In genomic region chr5:128976266-128976665, GRCm38 (mm10) we compare ENCODE assay signal across 8 mouse cellular contexts. TPM values are rescaled to one million over a fixed set of nuclear protein-coding genes. Genes with fewer than 3 reads are reported as not detected.
DNase-seq lines count a peak whose midpoint lies in the region; ATAC-seq lines count a peak whose summit lies in the region.

No protein-coding gene starts in this region.

- no peaks in the 10 kb centered on the region for H3K36me3 ChIP-seq in heart, embryonic 10.5 days

- 30% methylated on average over 4 of the region's 4 CpGs for WGBS in heart, embryonic 10.5 days

- peak; percentile 11 to 21 for DNase-seq in heart, postnatal 10 days
- DNase-seq in heart, embryonic 10.5 days (ENCODE audit: low spot score) = no peak
- DNase-seq in 416B (ENCODE audit: low read depth) (peak; percentile 53), adipocyte (ENCODE audit: low spot score) (peak; percentile 54)
- peak; percentile 58 to 59 for DNase-seq in kidney, adult 8-10 months
- no peak for DNase-seq in layer of hippocampus, adult 8-10 months (ENCODE audit: low spot score in 2 of 2)

- H3K9me3 ChIP-seq in heart, embryonic 10.5 days = no peaks in the 10 kb centered on the region

- H3K27ac ChIP-seq in heart, embryonic 10.5 days = no peak overlapping the region

- intact Hi-C loops in heart, postnatal 10 days (cut with DNase I) = no loop called here

- H3K4me3 ChIP-seq in heart, embryonic 10.5 days = no peak overlapping the region

- no peaks in the 10 kb centered on the region for H3K4me1 ChIP-seq in heart, embryonic 10.5 days

- peak; percentile 73 for ATAC-seq in megakaryocyte-erythroid progenitor cell, adult 5-6 weeks (replicated peaks; ENCODE audit: low FRiP score, low TSS enrichment, poor library complexity, severe bottlenecking)
- no peak for ATAC-seq in inflammation-experienced regulatory T-cells, adult 6 months

- no peaks in the 10 kb centered on the region for H3K27me3 ChIP-seq in heart, embryonic 10.5 days (ENCODE audit: insufficient read depth, poor library complexity, severe bottlenecking)

RNA-seq across cellular contexts. Expression of gene Rimbp2, which starts 23.0 kb away (rescaled TPM):
- under 1 TPM in 1 of 2 experiments, not detected in 1; 0.07 TPM for total RNA-seq in heart, postnatal 10 days (2021)
- polyA plus RNA-seq in heart, embryonic 10.5 days (2016; fragmentation: Nextera tagmentation; extraction: Ambion mirVana) = 0.20 and 0.55 TPM in 2 replicates
- not detected in 2 replicates for total RNA-seq in megakaryocyte-erythroid progenitor cell, adult 5-6 weeks (2014; fragmentation: Nextera tagmentation)
- total RNA-seq in megakaryocyte-erythroid progenitor cell, adult 5-6 weeks (2017) = not detected in 2 replicates
- not detected for polyA plus RNA-seq in inflammation-experienced regulatory T-cells, adult 6 months (2017; shearing (Covaris generic))
- 100 to 1,000 TPM; 109 to 137 (median 123) TPM for total RNA-seq in layer of hippocampus, adult 8-10 months (2022)

RNA-seq across cellular contexts. Expression of gene Stx2, which starts 32.1 kb away (rescaled TPM):
- total RNA-seq in heart, postnatal 10 days (2021) = 10 to 100 TPM; 20.0 to 23.2 TPM
- 19.8 and 23.9 TPM in 2 replicates for polyA plus RNA-seq in heart, embryonic 10.5 days (2016; fragmentation: Nextera tagmentation; extraction: Ambion mirVana)
- total RNA-seq in megakaryocyte-erythroid progenitor cell, adult 5-6 weeks (2014; fragmentation: Nextera tagmentation) = 126 and 134 TPM in 2 replicates
- total RNA-seq in megakaryocyte-erythroid progenitor cell, adult 5-6 weeks (2017) = 101 and 146 TPM in 2 replicates
- 1 to 10 TPM; 1.1 to 2.3 (median 1.9) TPM for polyA plus RNA-seq in inflammation-experienced regulatory T-cells, adult 6 months (2017; shearing (Covaris generic))
- total RNA-seq in layer of hippocampus, adult 8-10 months (2022) = 10 to 100 TPM; 28.6 to 39.2 (median 33.4) TPM

RNA-seq across cellular contexts. Expression of gene Ran, which starts 43.6 kb away (rescaled TPM):
- total RNA-seq in heart, postnatal 10 days (2021) = 100 to 1,000 TPM; 121 TPM
- polyA plus RNA-seq in heart, embryonic 10.5 days (2016; fragmentation: Nextera tagmentation; extraction: Ambion mirVana) = 581 and 755 TPM in 2 replicates
- total RNA-seq in megakaryocyte-erythroid progenitor cell, adult 5-6 weeks (2014; fragmentation: Nextera tagmentation) = 542 and 563 TPM in 2 replicates
- total RNA-seq in megakaryocyte-erythroid progenitor cell, adult 5-6 weeks (2017) = 903 and 978 TPM in 2 replicates
- polyA plus RNA-seq in inflammation-experienced regulatory T-cells, adult 6 months (2017; shearing (Covaris generic)) = 100 to 1,000 TPM; 221 to 494 (median 253) TPM
- 100 to 1,000 TPM; 159 to 183 (median 167) TPM for total RNA-seq in layer of hippocampus, adult 8-10 months (2022)

Comparison
In these comparisons a context has a peak if more than half of its experiments do, and no peak if none do; other contexts are left out.
1. DNase-seq: peak in heart, postnatal 10 days (2 of 2), 416B (single experiment), adipocyte (single experiment) and kidney, adult 8-10 months (2 of 2); none in heart, embryonic 10.5 days (single experiment) and layer of hippocampus, adult 8-10 months (0 of 2).
2. RNA of gene Rimbp2, which starts 23.0 kb away (total RNA-seq): 109 to 137 TPM in layer of hippocampus, adult 8-10 months; 0.07 TPM in heart, postnatal 10 days and not detected in megakaryocyte-erythroid progenitor cell, adult 5-6 weeks; every median in the first group is over 100 times any median in the second.